Mouse (Mus musculus): ENCODE measurements around the gene Gm17606. TPM values are rescaled to one million over a fixed set of nuclear protein-coding genes. Genes with fewer than 3 reads are reported as not detected.

Gm17606 gene
- polyA plus RNA-seq, 1 experiment from 2014 or later, result not detected

DNA sequence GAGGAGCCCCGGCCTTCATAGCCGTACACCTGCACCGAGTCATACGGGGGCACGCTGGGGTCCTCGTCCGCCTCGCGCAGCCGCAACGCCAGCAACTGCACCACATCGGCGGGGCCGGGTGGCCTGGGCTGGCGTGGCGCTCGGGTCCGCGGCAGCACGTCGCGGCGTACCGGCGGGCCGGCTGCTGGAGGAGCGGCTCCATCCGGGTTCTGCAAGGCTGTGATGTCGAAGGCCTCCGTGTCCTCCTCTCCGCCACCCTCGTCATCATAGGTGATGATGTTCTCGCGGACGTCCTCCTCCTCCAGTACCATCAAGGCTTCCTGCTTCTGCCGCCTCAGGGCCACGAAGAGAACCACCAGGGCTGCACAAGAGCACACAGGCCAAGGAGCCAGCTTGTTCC, 8.5 kb upstream of the Gm17606 start:
- 93% methylated on average over 35 of the region's 37 CpGs for WGBS
- Histone ChIP-seq H3K4me3 (ENCODE audit: low read depth, low read length) (no peak overlapping the region), H3K27me3 (ENCODE audit: control insufficient read depth, insufficient read depth, low read depth, low read length) (no peaks in the 10 kb centered on the region), H3K4me2 (ENCODE audit: low read length) (no peak overlapping the region), H3K36me3 (ENCODE audit: control insufficient read depth, insufficient read depth, low read length) (peaks cover 41% of the 10 kb centered on the region), H3K9ac (ENCODE audit: low read depth, low read length) (no peak overlapping the region), H3K9me3 (replicated peaks; ENCODE audit: control insufficient read depth, low read length, poor library complexity, severe bottlenecking) (no peaks in the 10 kb centered on the region), H3K4me1 (ENCODE audit: control insufficient read depth, insufficient read depth, low read length) (no peaks in the 10 kb centered on the region), H3K27ac (ENCODE audit: low read length) (no peak overlapping the region)
- ATAC-seq, result no peak

DNA sequence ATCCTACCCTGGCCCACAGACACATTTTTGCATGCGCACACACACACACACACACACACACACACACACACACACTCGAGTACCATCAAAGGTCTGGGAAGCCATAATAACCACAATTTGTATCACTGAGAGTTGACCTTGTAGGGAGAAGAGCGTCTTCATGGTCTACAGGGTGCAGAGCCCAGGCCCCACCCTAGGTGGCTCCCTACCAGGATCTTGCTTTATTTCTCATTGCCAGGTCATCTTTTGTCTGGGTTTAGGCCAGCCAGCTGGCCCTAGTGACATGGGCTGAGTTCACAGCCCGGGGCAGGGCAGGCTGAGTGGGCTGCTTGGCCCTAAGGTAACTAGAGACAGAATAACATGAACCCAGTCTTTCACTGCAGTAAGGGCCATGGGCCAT, 6.6 kb upstream of the Gm17606 start:
- Histone ChIP-seq H3K4me2 (ENCODE audit: low read length) (no peak overlapping the region), H3K9ac (ENCODE audit: low read depth, low read length) (no peak overlapping the region), H3K36me3 (ENCODE audit: control insufficient read depth, insufficient read depth, low read length) (peaks cover 41% of the 10 kb centered on the region), H3K27me3 (ENCODE audit: control insufficient read depth, insufficient read depth, low read depth, low read length) (no peaks in the 10 kb centered on the region), H3K4me3 (ENCODE audit: low read depth, low read length) (no peak overlapping the region), H3K4me1 (ENCODE audit: control insufficient read depth, insufficient read depth, low read length) (peaks cover 8% of the 10 kb centered on the region), H3K9me3 (replicated peaks; ENCODE audit: control insufficient read depth, low read length, poor library complexity, severe bottlenecking) (no peaks in the 10 kb centered on the region), H3K27ac (ENCODE audit: low read length) (no peak overlapping the region)
- ATAC-seq, result no peak
- 90% methylated on average over 4 of the region's 4 CpGs for WGBS

DNA sequence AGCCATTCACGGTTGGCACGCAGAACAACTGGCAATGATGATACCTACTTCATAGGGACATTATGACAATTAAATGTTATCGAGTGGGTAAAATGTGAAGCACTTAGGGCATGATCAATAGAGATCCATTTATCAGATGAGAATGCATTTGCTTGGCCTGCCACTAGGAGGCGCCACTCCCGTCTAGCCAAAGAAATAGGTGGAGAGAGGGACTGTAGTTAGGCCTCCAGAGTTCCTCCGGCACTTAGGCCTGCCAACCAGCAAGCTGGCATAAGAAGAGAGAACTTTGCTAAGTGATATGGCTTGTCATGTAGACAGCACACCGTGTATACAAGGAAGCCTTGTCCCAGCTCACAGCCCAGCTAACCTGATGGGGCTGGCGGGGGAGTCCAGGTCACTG, 3.8 kb upstream of the Gm17606 start:
- 52% methylated on average over 8 of the region's 8 CpGs for WGBS
- Histone ChIP-seq H3K4me2 (ENCODE audit: low read length) (no peak overlapping the region), H3K4me1 (ENCODE audit: control insufficient read depth, insufficient read depth, low read length) (peaks cover 18% of the 10 kb centered on the region), H3K9me3 (replicated peaks; ENCODE audit: control insufficient read depth, low read length, poor library complexity, severe bottlenecking) (no peaks in the 10 kb centered on the region), H3K9ac (ENCODE audit: low read depth, low read length) (no peak overlapping the region), H3K36me3 (ENCODE audit: control insufficient read depth, insufficient read depth, low read length) (peaks cover 25% of the 10 kb centered on the region), H3K27me3 (ENCODE audit: control insufficient read depth, insufficient read depth, low read depth, low read length) (no peaks in the 10 kb centered on the region), H3K27ac (ENCODE audit: low read length) (no peak overlapping the region), H3K4me3 (ENCODE audit: low read depth, low read length) (no peak overlapping the region)
- ATAC-seq, result no peak

DNA sequence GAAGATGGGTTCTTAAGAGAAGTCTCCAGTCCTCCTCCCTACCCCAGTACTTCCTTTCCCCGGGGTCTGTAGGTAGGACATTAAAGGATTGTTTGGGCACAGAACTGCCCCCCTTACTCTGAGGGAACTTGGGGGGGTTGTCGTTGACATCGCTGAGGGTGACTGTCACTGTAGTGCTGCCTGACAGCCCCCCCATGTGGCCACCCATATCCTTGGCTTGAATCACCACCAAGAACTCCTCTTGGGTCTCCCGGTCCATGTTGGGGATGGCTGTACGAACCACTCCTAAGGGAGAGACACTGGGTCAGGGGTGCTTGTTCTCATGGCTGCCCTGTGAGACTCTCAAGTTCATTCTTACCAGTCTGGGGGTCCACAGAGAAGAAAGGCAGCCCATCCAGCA, 2.5 kb upstream of the Gm17606 start:
- H3K9ac ChIP-seq (ENCODE audit: low read depth, low read length), result peak overlapping the region; percentile 32; the same call in 1 of the 2 replicates
- ATAC-seq, result no peak
- H3K27me3 ChIP-seq (ENCODE audit: control insufficient read depth, insufficient read depth, low read depth, low read length), result no peaks in the 10 kb centered on the region
- H3K4me3 ChIP-seq (ENCODE audit: low read depth, low read length), result no peak overlapping the region
- H3K27ac ChIP-seq (ENCODE audit: low read length), result no peak overlapping the region
- peaks cover 24% of the 10 kb centered on the region for H3K36me3 ChIP-seq (ENCODE audit: control insufficient read depth, insufficient read depth, low read length)
- H3K4me2 ChIP-seq (ENCODE audit: low read length), result no peak overlapping the region
- H3K4me1 ChIP-seq (ENCODE audit: control insufficient read depth, insufficient read depth, low read length), result peaks cover 18% of the 10 kb centered on the region
- H3K9me3 ChIP-seq (replicated peaks; ENCODE audit: control insufficient read depth, low read length, poor library complexity, severe bottlenecking), result no peaks in the 10 kb centered on the region
- WGBS, result 77% methylated on average over 5 of the region's 5 CpGs

DNA sequence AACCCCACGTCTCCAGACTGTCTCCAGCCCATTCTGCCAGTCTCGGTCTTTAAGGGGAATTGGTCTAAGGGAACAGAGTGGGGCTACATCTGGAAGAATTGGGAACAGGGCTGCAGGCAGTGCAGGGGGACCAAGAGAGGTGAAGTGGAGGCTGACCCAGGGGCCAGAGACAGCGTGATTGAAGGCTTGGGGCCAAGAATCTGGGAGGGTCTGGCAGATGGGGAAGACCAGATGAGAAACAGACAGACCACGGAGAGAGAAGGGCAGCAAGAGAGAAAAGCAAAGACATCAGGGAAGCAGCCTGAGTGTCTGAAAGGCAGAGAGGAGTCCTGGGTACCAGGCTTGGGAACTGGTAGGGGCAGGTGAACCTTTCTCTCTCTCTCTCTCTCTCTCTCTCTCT, 631 bp upstream of the Gm17606 start:
- Histone ChIP-seq H3K9ac (ENCODE audit: low read depth, low read length) (peak overlapping the region; percentile 69), H3K27me3 (ENCODE audit: control insufficient read depth, insufficient read depth, low read depth, low read length) (no peaks in the 10 kb centered on the region), H3K4me2 (ENCODE audit: low read length) (peak overlapping the region; percentile 63), H3K4me3 (ENCODE audit: low read depth, low read length) (peak overlapping the region; percentile 82), H3K9me3 (replicated peaks; ENCODE audit: control insufficient read depth, low read length, poor library complexity, severe bottlenecking) (no peaks in the 10 kb centered on the region), H3K4me1 (ENCODE audit: control insufficient read depth, insufficient read depth, low read length) (peaks cover 18% of the 10 kb centered on the region), H3K27ac (ENCODE audit: low read length) (no peak overlapping the region), H3K36me3 (ENCODE audit: control insufficient read depth, insufficient read depth, low read length) (peaks cover 39% of the 10 kb centered on the region)
- ATAC-seq, result no peak
- 12% methylated on average over 4 of the region's 4 CpGs for WGBS

DNA sequence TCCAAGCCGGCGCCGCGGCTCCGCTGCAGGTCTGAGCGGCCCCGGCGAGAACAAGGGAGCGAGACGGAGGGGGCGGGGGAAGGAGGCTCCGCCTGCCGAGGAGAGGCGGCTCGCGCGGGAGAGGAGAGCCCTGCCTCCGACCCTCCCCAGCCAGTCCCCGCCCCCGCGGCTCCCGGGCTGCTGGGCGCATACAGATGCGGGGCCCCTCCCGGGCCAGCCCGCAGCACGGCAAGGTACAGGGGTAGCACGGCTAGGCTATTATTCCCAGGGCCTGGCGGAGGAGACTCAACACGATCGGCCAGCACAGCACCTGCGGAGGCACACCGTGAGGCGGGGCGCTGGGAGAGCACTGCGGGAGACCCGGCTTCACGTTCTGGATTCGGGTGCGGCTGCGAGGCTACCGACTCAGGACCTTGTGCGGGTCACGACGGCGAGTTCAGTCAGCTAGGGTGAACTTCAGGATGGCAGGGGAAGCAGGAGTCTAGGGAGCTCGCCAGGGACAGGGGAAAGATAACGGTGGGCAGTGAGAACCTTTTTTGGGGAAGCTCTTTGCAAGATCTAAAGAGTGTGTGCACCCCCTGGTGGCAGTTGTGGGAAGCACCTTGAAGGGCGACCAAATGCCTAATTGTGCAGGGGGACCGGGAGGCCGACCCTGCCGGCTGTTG, 685 bp downstream of the Gm17606 start, which contains the start of gene Cdh24:
Gene Cdh24, minus strand, starts transcription at position 60 of the 665 bp plus-strand sequence.
- Histone ChIP-seq H3K4me3 (ENCODE audit: low read depth, low read length) (peak within 1 kb of the TSS; percentile 82), H3K36me3 (ENCODE audit: control insufficient read depth, insufficient read depth, low read length) (peaks cover 43% of the 10 kb centered on the region), H3K27me3 (ENCODE audit: control insufficient read depth, insufficient read depth, low read depth, low read length) (no peaks in the 10 kb centered on the region), H3K4me1 (ENCODE audit: control insufficient read depth, insufficient read depth, low read length) (peaks cover 18% of the 10 kb centered on the region), H3K9me3 (replicated peaks; ENCODE audit: control insufficient read depth, low read length, poor library complexity, severe bottlenecking) (no peaks in the 10 kb centered on the region), H3K9ac (ENCODE audit: low read depth, low read length) (peak within 1 kb of the TSS; percentile 100), H3K4me2 (ENCODE audit: low read length) (peak within 1 kb of the TSS; percentile 63), H3K27ac (ENCODE audit: low read length) (peak within 1 kb of the TSS; percentile 93)
- ATAC-seq, result peak; percentile 93
- under 1% methylated on average over 50 of the region's 52 CpGs for WGBS

DNA sequence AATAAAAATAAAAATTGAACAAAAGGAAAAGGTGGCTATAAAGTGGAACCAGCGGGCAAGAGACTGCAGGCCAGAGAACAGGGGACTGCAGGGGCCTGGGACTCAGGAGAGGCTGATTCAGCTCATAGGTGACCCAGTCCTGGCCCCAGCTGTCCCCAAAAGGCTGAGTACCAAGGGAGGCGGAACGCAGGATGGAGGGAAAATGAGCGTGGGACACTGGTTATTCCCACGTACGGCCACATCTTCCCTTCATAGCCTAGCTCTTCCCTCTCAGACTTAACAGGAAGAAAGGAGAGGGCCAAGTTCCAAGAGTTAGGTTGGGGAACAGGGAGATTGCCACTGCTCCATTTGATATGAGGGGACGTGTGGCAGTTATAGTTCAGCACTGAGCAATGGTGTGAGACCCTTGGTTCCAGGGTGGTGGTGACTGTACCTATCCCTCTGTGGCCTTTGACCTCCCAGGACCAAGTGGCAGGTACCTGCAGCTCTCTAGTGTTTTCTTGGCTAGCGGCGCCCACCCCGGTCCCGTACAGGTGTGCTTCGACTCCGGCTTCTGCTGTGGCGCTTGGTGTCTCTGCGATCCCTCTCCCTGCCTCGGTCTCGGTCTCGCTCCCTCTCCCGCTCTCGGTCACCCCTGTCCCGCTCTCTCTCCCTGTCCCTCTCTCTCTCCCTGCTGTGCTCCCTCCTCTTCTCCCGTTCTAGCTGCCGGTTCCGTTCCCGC, 1.6 kb downstream of the Gm17606 start:
- no peak overlapping the region for H3K27ac ChIP-seq (ENCODE audit: low read length)
- no peak overlapping the region for H3K4me2 ChIP-seq (ENCODE audit: low read length)
- H3K4me3 ChIP-seq (ENCODE audit: low read depth, low read length), result no peak overlapping the region
- WGBS, result 74% methylated on average over 25 of the region's 25 CpGs
- H3K36me3 ChIP-seq (ENCODE audit: control insufficient read depth, insufficient read depth, low read length), result peaks cover 50% of the 10 kb centered on the region
- H3K9me3 ChIP-seq (replicated peaks; ENCODE audit: control insufficient read depth, low read length, poor library complexity, severe bottlenecking), result no peaks in the 10 kb centered on the region
- peaks cover 18% of the 10 kb centered on the region for H3K4me1 ChIP-seq (ENCODE audit: control insufficient read depth, insufficient read depth, low read length)
- H3K27me3 ChIP-seq (ENCODE audit: control insufficient read depth, insufficient read depth, low read depth, low read length), result no peaks in the 10 kb centered on the region
- H3K9ac ChIP-seq (ENCODE audit: low read depth, low read length), result no peak overlapping the region
- ATAC-seq, result no peak

DNA sequence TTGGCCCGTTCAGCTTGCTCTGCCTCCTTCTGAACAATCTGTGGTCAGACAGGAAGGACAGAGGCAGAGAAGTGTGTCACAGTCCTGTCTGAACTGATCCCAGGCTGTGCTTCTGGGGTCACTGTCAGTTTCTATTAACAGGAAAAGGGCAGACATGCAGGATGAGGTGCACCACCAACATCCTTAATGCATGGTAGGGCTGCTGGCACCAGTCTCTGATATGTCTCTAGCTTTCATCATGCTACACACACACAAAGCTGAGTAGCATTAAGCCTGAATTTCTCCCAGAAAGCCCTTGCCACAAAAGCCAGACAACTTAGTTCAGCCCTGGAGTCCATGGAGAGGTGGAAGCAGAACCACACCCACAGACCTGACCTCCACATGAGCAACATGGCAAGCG, 2.3 kb downstream of the Gm17606 start:
- ATAC-seq, result no peak
- 91% methylated on average over 2 of the region's 2 CpGs for WGBS
- H3K27me3 ChIP-seq (ENCODE audit: control insufficient read depth, insufficient read depth, low read depth, low read length), result no peaks in the 10 kb centered on the region
- H3K9ac ChIP-seq (ENCODE audit: low read depth, low read length), result no peak overlapping the region
- peaks cover 20% of the 10 kb centered on the region for H3K4me1 ChIP-seq (ENCODE audit: control insufficient read depth, insufficient read depth, low read length)
- H3K36me3 ChIP-seq (ENCODE audit: control insufficient read depth, insufficient read depth, low read length), result peaks cover 50% of the 10 kb centered on the region
- no peaks in the 10 kb centered on the region for H3K9me3 ChIP-seq (replicated peaks; ENCODE audit: control insufficient read depth, low read length, poor library complexity, severe bottlenecking)
- H3K4me2 ChIP-seq (ENCODE audit: low read length), result no peak overlapping the region
- no peak overlapping the region for H3K4me3 ChIP-seq (ENCODE audit: low read depth, low read length)
- H3K27ac ChIP-seq (ENCODE audit: low read length), result no peak overlapping the region

DNA sequence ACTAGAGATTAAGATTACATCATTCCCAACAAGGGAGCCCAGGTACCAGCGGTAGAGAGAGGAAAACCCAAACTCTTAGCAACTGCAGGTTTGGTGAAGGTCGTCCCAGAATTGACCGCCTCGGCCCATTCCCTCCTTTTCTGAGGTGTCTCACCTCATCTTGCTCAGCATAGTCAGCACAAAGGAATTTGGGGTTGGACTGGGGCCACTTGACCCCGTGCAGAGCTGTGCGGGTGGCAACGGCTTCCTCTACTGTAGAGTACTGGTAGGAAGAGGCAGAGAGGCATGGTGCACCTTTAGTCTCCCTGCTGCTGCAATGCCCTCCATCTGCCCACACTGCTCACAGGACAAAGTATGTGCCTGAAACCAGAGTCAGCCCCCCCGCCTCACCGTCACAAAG, 3.5 kb downstream of the Gm17606 start:
- ATAC-seq, result no peak
- no peak overlapping the region for H3K4me2 ChIP-seq (ENCODE audit: low read length)
- no peaks in the 10 kb centered on the region for H3K9me3 ChIP-seq (replicated peaks; ENCODE audit: control insufficient read depth, low read length, poor library complexity, severe bottlenecking)
- no peak overlapping the region for H3K27ac ChIP-seq (ENCODE audit: low read length)
- no peak overlapping the region for H3K4me3 ChIP-seq (ENCODE audit: low read depth, low read length)
- H3K9ac ChIP-seq (ENCODE audit: low read depth, low read length), result no peak overlapping the region
- H3K4me1 ChIP-seq (ENCODE audit: control insufficient read depth, insufficient read depth, low read length), result peaks cover 19% of the 10 kb centered on the region
- no peaks in the 10 kb centered on the region for H3K27me3 ChIP-seq (ENCODE audit: control insufficient read depth, insufficient read depth, low read depth, low read length)
- peaks cover 50% of the 10 kb centered on the region for H3K36me3 ChIP-seq (ENCODE audit: control insufficient read depth, insufficient read depth, low read length)
- 92% methylated on average over 9 of the region's 9 CpGs for WGBS
